Mouse (Mus musculus) lung, postnatal 14 days (tissue): ENCODE data around the gene Olfr721-ps1.

ENCODE experiments used
- DNase-seq: peaks from one replicate; pipeline ENCODE4 v3.0.0; 2021

The Olfr721-ps1 gene

DNA sequence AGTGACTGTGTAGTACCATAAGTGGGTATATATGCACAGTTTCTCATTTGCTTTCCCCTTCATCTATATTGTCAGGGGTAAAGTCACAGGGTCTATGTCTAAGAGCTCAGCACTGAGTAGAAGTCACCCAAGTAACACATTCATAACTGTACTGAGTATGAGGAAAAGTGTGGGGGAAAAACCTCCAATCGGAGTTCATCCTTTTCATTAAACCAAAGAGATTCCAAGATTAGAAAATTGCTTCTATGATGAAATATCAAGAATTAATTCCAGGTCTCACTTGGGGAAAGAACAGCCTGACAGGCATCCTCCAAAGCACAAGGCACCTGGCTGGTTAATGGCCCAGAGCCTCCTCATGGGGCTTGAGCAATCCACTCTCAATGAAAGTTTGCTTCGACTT lies at the start of gene Olfr721-ps1:
Gene Olfr721-ps1, plus strand, starts transcription at position 301 of the 400 bp plus-strand sequence.
- DNase-seq = no peak

DNA sequence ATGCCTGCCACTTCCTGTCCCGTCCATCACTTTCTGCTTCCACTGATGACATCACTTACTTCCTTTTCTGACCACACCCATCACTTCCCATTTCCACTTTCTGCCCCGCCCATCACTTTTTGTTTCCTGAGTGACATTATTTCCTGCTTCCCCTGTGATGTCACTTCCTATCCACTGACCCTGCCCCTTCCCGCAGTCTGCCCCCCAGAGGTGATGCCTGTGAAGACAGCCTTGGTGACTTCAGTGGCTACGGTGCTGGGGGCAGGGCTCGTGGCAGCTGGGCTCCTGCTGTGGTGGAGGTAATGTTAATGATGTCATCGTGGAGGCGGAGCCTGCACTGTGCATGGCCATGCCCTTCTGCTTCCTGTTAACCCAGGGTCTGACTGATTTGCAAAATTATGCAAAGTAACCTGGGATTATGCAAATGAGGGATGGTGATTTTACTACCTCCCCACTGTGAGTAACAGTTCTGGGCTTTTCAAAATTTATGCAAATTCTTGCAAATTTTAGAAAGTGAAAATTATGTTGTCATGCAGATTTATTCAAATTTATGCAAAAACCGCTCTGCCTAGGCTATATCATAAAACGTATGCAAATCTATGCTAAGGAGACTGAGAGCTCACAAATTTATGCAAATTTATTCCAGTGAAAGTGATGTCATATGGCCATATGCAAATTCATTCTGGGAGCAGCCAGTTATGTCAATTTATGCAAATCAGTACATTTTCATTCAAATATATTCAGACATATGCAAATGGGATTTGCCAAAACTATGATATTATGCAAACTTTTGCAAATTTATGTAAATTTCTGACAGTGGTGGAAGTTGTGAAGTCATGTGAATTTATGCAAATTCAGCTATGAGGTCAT lies 49.1 kb upstream of the Olfr721-ps1 start:
- DNase-seq = no peak

- DNase-seq = no peak
These were observed 48.5 kb upstream of the Olfr721-ps1 start for GRCm38 (mm10) chr14:14352606-14353005.

- no peak for DNase-seq
These were observed 47.9 kb upstream of the Olfr721-ps1 start for GRCm38 (mm10) chr14:14353081-14353732.

DNA sequence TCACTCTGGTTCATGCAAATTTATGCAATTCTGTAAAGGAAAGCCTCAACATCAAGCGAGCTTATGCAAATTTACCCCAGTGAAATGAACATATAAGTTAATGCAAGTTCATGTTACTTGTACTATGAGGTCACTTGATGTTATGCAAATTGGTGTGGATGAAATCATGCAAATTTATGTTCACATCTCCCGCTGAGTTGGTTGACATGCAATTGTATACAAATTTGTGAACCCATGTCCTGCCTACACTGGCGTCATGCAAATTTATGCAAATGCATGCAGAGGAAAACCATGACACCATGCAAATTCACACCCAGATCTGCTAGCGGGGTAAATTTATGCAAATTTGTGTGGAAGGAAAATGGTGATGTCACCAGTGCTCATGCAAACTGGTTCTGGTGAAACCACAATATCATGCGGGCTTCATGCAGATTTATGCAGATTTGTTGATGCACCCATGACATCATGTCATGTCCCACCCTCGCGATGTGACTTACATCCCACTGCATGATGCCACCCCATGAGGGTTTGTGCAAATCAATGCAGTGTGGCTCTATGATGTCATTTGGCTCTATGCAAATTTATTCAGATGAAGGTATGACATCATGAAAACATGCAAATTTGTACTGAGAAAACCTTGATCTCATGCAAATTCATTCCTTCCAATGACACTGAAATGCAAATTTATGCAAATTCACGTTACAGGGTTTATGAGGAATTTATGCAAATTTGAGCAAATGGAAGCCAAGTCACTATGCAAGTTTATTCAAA lies 47.2 kb upstream of the Olfr721-ps1 start:
- DNase-seq = no peak

- no peak for DNase-seq
These were observed 46.4 kb upstream of the Olfr721-ps1 start for GRCm38 (mm10) chr14:14354511-14355359.

DNA sequence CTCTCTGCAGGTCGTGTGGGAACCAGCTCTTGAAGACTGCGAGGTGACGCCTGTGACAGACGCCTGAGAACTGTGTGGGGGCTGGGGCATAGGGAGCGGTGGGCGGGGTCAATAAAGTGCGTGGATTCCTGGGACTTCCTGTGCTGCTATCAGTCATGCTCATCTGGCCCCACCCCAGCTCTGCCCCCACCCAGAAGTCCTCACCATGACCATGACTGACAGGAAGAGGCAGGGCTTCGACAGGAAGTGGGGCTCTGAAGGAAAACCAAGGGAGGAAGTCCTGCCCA lies 45.8 kb upstream of the Olfr721-ps1 start:
- no peak for DNase-seq

DNA sequence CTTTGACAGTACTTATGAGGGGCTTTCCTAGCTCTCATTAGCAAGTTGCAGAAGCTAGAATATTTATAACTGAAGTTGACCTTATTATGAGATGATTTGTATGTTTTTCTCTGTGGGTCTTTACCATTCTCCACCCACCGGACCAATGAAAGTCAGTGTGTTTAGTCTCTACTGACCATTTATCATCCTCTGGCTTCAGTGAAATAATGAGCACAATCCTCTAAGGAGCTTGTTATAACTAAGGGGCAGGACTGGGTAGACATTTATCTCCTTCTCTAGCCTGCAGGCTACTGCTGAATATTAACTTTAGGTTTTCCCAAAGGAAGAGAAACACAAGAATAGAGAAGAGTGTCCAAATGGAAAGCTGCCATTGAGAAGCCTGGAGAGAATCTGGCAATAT lies 5.6 kb upstream of the Olfr721-ps1 start:
- DNase-seq = no peak

GRCm38 (mm10) chr14:14436078-14436658 lies 35.1 kb downstream of the Olfr721-ps1 start:
- no peak for DNase-seq
